Comparison of ENCODE assay signal across 9 mouse cellular contexts in the genomic region with DNA sequence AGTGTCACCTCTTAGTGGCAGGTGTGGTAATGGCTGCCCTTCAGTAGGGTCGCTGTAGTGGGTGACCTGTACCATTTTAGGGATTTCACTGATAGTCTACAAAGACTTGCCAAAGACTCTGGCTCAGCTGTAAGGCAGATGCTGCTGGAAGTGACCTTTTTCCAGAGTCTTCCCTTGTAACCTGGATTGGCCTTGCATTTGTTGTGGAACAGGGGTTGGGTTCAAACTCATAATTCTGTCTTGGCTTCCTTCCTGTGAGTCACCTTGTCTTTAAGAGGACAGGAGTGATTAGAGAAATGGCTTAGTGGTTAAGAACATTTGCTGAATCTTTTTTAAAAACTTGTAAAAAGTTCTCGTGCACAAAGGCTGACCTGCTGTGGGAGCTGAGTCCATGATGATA. TPM values are rescaled to one million over a fixed set of nuclear protein-coding genes. Genes with fewer than 3 reads are reported as not detected.
A peak's percentile ranks its signal among the peaks of the same experiment; 100 is the strongest.
DNase-seq lines count a peak whose midpoint lies in the region; ATAC-seq and TF ChIP-seq lines count a peak whose summit lies in the region.
"Had no signal": no experiment of that assay in that cellular context is flagged by ENCODE, and none has a peak within 500 bp of the region (broad histone marks: within the 10 kb centered on the region; RNA-seq: fewer than 3 reads in every experiment).

No protein-coding gene starts in this region.

- H3ac ChIP-seq in myocyte (ENCODE audit: control insufficient read depth, insufficient read length) = no peak overlapping the region

- TF ChIP-seq POLR2A in myocyte (IDR thresholded peaks at IDR 0.05; ENCODE audit: insufficient read length, low read depth) = no peak

- H3K79me2 ChIP-seq in myocyte (ENCODE audit: control insufficient read depth, insufficient read depth) = peaks cover 55% of the 10 kb centered on the region

- H3K4me2 ChIP-seq in liver, embryonic 11.5 days = peak overlapping the region; percentile 82
- peak overlapping the region; percentile 83 for H3K4me2 ChIP-seq in embryonic facial prominence, embryonic 13.5 days
- peak overlapping the region; percentile 82; the same call in 1 of the 2 replicates for H3K4me2 ChIP-seq in intestine, embryonic 14.5 days (ENCODE audit: low read length)
- peak overlapping the region; percentile 87 for H3K4me2 ChIP-seq in myocyte (ENCODE audit: low read depth)

- H3K36me3 ChIP-seq in liver, embryonic 11.5 days (ENCODE audit: control insufficient read depth, insufficient read depth, low read length) = peaks cover 39% of the 10 kb centered on the region
- H3K36me3 ChIP-seq in embryonic facial prominence, embryonic 13.5 days = peaks cover 56% of the 10 kb centered on the region
- peaks cover 54% of the 10 kb centered on the region for H3K36me3 ChIP-seq in intestine, embryonic 14.5 days (ENCODE audit: control insufficient read depth, insufficient read depth, low read length)
- H3K36me3 ChIP-seq in myocyte (ENCODE audit: control insufficient read depth, insufficient read depth) = peaks cover 34% of the 10 kb centered on the region

- no peaks in the 10 kb centered on the region for H3K27me3 ChIP-seq in liver, embryonic 11.5 days (replicated peaks; ENCODE audit: control insufficient read depth, insufficient read depth, low read length)
- no peaks in the 10 kb centered on the region for H3K27me3 ChIP-seq in embryonic facial prominence, embryonic 13.5 days
- H3K27me3 ChIP-seq in intestine, embryonic 14.5 days (replicated peaks; ENCODE audit: control insufficient read depth, insufficient read depth, low read length) = no peaks in the 10 kb centered on the region
- no peaks in the 10 kb centered on the region for H3K27me3 ChIP-seq in myocyte (ENCODE audit: control insufficient read depth, insufficient read depth, insufficient read length)

- H3K4me3 ChIP-seq in liver, embryonic 11.5 days (ENCODE audit: low read depth, low read length) = peak overlapping the region; percentile 81
- peak overlapping the region; percentile 73 for H3K4me3 ChIP-seq in embryonic facial prominence, embryonic 13.5 days
- peak overlapping the region; percentile 71; the same call in 1 of the 2 replicates for H3K4me3 ChIP-seq in intestine, embryonic 14.5 days (ENCODE audit: low read depth, low read length)
- H3K4me3 ChIP-seq in myocyte = peak overlapping the region; percentile 97

- peak overlapping the region; percentile 77; the same call in 1 of the 2 replicates for H3K27ac ChIP-seq in liver, embryonic 11.5 days (ENCODE audit: low read depth, low read length)
- no peak overlapping the region for H3K27ac ChIP-seq in embryonic facial prominence, embryonic 13.5 days
- H3K27ac ChIP-seq in intestine, embryonic 14.5 days (ENCODE audit: low read depth) = no peak overlapping the region

- H3K4me1 ChIP-seq in liver, embryonic 11.5 days (replicated peaks; ENCODE audit: control insufficient read depth, insufficient read depth, low read length) = peaks cover 33% of the 10 kb centered on the region
- peaks cover 43% of the 10 kb centered on the region for H3K4me1 ChIP-seq in embryonic facial prominence, embryonic 13.5 days
- H3K4me1 ChIP-seq in intestine, embryonic 14.5 days (replicated peaks; ENCODE audit: control insufficient read depth, insufficient read depth, low read length) = peaks cover 15% of the 10 kb centered on the region

- ATAC-seq in liver, embryonic 11.5 days (replicated peaks; ENCODE audit: low FRiP score) = no peak
- ATAC-seq in embryonic facial prominence, embryonic 13.5 days (ENCODE audit: insufficient number of reproducible peaks, insufficient read depth, low FRiP score, low TSS enrichment, low read depth) = no peak
- ATAC-seq in intestine, embryonic 14.5 days (replicated peaks; ENCODE audit: low FRiP score, low TSS enrichment, low read depth) = no peak

- no peaks in the 10 kb centered on the region for H3K9me3 ChIP-seq in liver, embryonic 11.5 days (ENCODE audit: control insufficient read depth, low read length)
- H3K9me3 ChIP-seq in embryonic facial prominence, embryonic 13.5 days = no peaks in the 10 kb centered on the region
- no peaks in the 10 kb centered on the region for H3K9me3 ChIP-seq in intestine, embryonic 14.5 days (ENCODE audit: control insufficient read depth, low read length)

- H3K9ac ChIP-seq in liver, embryonic 11.5 days (ENCODE audit: low read depth, low read length) = peak overlapping the region; percentile 94
- H3K9ac ChIP-seq in embryonic facial prominence, embryonic 13.5 days = peak overlapping the region; percentile 97
- peak overlapping the region; percentile 93 for H3K9ac ChIP-seq in intestine, embryonic 14.5 days (ENCODE audit: low read length)

- DNase-seq in liver, embryonic 11.5 days (ENCODE audit: low spot score) = no peak
- DNase-seq in liver = no peak
- no peak for DNase-seq in intestine, embryonic 14.5 days (ENCODE audit: low spot score)
- DNase-seq in right cerebral cortex, postnatal 36 days (ENCODE audit: low spot score in 2 of 2) = no peak
- no peak for DNase-seq in thymus, postnatal 10 days (ENCODE audit: low spot score in 2 of 2)
- DNase-seq: cerebellum, adult 11-12 months; lung, postnatal 4 days had no signal

- WGBS in liver, embryonic 11.5 days = 79% methylated on average over 2 of the region's 2 CpGs
- 87% methylated on average over 2 of the region's 2 CpGs for WGBS in embryonic facial prominence, embryonic 13.5 days
- WGBS in intestine, embryonic 14.5 days = 84% methylated on average over 2 of the region's 2 CpGs

TF ChIP-seq in myocyte, 11 proteins besides CTCF, POLR2A, EP300 and RAD21:
- no peak for TF ChIP-seq CEBPB (IDR thresholded peaks at IDR 0.05; ENCODE audit: insufficient read depth, poor library complexity, severe bottlenecking)
- TF ChIP-seq TCF12 (IDR thresholded peaks at IDR 0.05; ENCODE audit: insufficient read depth, poor library complexity, severe bottlenecking) = no peak
- TF ChIP-seq REST (IDR thresholded peaks at IDR 0.05; ENCODE audit: insufficient read depth, insufficient read length) = no peak
- no peak for TF ChIP-seq TCF3 (IDR thresholded peaks at IDR 0.05; ENCODE audit: insufficient read length, low read depth)
- TF ChIP-seq POLR2AphosphoS2 (IDR thresholded peaks at IDR 0.05; ENCODE audit: insufficient read length, low read depth) = no peak
- TF ChIP-seq MAX (IDR thresholded peaks at IDR 0.05; ENCODE audit: low read depth) = no peak

RNA-seq across cellular contexts. Expression of a gene that starts 19.3 kb away (rescaled TPM):
- polyA plus RNA-seq in liver, embryonic 11.5 days (2014; fragmentation: Nextera tagmentation; extraction: Ambion mirVana) = 2.0 and 2.5 TPM in 2 replicates
- 7.1 and 7.9 TPM in 2 replicates for polyA plus RNA-seq in embryonic facial prominence, embryonic 13.5 days (2015; fragmentation: Nextera tagmentation; extraction: Ambion mirVana)
- polyA plus RNA-seq in intestine, embryonic 14.5 days (2014; fragmentation: Nextera tagmentation; extraction: Ambion mirVana) = 14.5 and 16.4 TPM in 2 replicates
- polyA plus RNA-seq in myocyte (2012; fragmentation: generic; extraction: Trizol) = 0.47 TPM

RNA-seq across cellular contexts. Expression of a gene that starts 20.1 kb away (rescaled TPM):
- polyA plus RNA-seq in liver, embryonic 11.5 days (2014; fragmentation: Nextera tagmentation; extraction: Ambion mirVana) = 0.62 and 0.74 TPM in 2 replicates
- 0.69 and 0.80 TPM in 2 replicates for polyA plus RNA-seq in embryonic facial prominence, embryonic 13.5 days (2015; fragmentation: Nextera tagmentation; extraction: Ambion mirVana)
- polyA plus RNA-seq in intestine, embryonic 14.5 days (2014; fragmentation: Nextera tagmentation; extraction: Ambion mirVana) = 0.75 and 1.8 TPM in 2 replicates
- polyA plus RNA-seq in myocyte (2012; fragmentation: generic; extraction: Trizol) = 0.74 TPM

RNA-seq across cellular contexts. Expression of a gene that starts 46.6 kb away (rescaled TPM):
- polyA plus RNA-seq in liver, embryonic 11.5 days (2014; fragmentation: Nextera tagmentation; extraction: Ambion mirVana) = 9.9 and 10.6 TPM in 2 replicates
- 4.2 and 4.3 TPM in 2 replicates for polyA plus RNA-seq in embryonic facial prominence, embryonic 13.5 days (2015; fragmentation: Nextera tagmentation; extraction: Ambion mirVana)
- polyA plus RNA-seq in intestine, embryonic 14.5 days (2014; fragmentation: Nextera tagmentation; extraction: Ambion mirVana) = 5.7 and 5.9 TPM in 2 replicates
- polyA plus RNA-seq in myocyte (2012; fragmentation: generic; extraction: Trizol) = 16.2 TPM
